Mouse (Mus musculus) megakaryocyte progenitor cell, adult 5-6 weeks (primary cell): ENCODE measurements around the gene Stx6. TPM values are rescaled to one million over a fixed set of nuclear protein-coding genes. Genes with fewer than 3 reads are reported as not detected.
A peak's percentile ranks its signal among the peaks of the same experiment; 100 is the strongest.
"Not testable (repeated sequence)": the region's sequence is repeated elsewhere in the genome, so short reads cannot be mapped to it uniquely, and the experiment has no call there.

Experiments
- ATAC-seq: replicated peaks from 2 replicates; pipeline ENCODE4 v1.8.0; 2016; ENCODE audit warnings: mild to moderate bottlenecking, moderate TSS enrichment, inconsistent platforms; ENCODE audit not compliant: poor library complexity
- total RNA-seq, 2 experiments: library from RNA; stranded (forward) in 1 of 2; stranded (reverse) in 1 of 2; fragments of 157-497, 149-512 nt in 1 of 2; fragments of 200-1000 nt in 1 of 2; gene quantifications; 2 replicates each; pipeline versions ENCODE4 v1.2.3 to v1.2.4; 2015 to 2017

The Stx6 gene
- total RNA-seq, 2 experiments from 2014 or later: 17.6 to 31.0 TPM

DNA sequence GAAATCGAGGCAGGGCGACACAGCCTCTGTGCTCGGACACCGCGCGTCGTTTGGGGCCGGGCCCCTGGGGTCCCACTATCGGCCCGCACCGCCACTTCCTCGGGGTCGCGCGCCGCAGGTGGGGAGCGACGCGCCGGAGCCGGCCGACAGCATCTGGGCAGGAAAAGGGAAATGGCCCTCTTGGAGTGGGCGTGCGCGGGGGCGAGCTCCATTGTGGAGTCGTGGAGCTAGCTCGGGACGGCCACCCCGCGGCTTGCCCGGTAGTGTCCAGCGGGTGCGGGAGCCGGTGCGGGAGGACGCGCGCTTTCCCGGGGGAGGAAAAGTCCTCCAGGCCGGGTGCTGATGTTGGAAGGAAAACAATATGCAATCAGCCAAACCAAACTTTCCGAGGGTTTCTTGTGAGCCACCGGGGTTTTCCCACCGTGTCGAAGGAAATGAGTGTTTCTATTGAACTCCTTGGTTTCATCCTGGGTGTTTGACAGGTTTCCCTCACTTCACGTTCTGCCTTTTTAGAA is 512 bp downstream of the Stx6 start:
- peak; percentile 45 for ATAC-seq

- ATAC-seq: no peak
Measured at GRCm38 (mm10) chr1:155167453-155167852, 8.9 kb downstream of the Stx6 start.

DNA sequence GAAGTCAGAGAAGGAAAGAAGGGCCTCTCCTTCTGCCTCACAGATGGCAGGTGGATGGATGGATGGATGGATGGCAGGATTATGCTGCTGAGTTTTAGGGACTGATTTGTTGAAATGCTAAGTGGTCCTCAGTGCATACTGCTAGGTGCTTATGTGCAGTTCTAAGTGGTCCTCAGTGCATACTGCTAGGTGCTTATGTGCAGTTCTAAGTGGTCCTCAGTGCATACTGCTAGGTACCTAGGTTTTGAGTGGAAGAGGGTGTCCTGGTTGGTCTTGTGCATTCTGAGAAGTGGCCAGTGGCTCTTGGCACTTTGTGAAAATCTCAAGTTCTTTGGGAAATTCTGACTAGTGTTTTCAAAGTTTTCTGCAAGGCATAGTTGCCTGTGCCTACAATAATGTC is 11.4 kb downstream of the Stx6 start:
- no peak for ATAC-seq

DNA sequence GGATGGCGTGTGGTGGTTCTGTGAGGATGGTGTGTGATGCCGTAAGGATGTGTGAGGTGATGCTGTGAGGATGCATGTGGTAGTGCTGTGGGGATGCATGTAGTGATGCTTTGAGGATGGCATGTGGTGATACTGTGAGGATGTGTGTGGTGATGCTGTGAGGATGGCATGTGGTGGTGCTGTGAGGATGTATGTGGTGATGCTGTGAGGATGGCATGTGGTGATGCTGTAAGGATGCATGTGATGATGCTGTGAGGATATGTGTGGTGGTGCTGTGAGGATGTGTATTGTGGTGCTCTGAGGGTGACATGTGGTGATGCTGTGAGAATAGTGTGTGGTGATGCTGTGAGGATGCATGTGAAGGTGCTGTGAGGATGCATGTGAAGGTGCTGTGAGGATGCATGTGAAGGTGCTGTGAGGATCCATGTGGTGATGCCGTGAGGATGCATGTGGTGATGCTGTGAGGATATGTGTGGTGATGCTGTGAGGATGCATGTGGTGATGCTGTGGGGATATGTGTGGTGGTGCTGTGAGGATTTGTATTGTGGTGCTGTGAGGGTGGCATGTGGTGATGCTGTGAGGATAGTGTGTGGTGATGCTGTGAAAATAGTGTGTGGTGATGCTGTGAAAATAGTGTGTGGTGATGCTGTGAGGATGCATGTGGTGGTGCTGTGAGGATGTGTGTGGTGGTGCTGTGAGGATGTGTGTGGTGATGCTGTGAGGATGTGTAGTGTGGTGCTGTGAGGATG is 14.6 kb downstream of the Stx6 start:
- no peak for ATAC-seq

DNA sequence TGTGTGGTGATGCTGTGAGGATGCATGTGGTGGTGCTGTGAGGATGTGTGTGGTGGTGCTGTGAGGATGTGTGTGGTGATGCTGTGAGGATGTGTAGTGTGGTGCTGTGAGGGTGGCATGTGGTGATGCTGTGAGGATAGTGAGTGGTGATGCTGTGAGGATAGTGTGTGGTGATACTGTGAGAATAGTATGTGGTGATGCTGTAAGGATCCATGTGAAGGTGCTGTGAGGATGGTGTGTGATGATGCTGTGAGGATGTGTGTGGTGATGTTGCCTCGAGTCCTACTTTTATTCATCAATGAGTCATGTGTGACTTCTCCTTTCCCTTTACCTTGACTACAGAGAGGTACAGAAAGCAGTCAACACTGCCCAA is 15.1 kb downstream of the Stx6 start:
- ATAC-seq: not testable (repeated sequence)

GRCm38 (mm10) chr1:155174424-155174823 is 15.9 kb downstream of the Stx6 start:
- no peak for ATAC-seq

DNA sequence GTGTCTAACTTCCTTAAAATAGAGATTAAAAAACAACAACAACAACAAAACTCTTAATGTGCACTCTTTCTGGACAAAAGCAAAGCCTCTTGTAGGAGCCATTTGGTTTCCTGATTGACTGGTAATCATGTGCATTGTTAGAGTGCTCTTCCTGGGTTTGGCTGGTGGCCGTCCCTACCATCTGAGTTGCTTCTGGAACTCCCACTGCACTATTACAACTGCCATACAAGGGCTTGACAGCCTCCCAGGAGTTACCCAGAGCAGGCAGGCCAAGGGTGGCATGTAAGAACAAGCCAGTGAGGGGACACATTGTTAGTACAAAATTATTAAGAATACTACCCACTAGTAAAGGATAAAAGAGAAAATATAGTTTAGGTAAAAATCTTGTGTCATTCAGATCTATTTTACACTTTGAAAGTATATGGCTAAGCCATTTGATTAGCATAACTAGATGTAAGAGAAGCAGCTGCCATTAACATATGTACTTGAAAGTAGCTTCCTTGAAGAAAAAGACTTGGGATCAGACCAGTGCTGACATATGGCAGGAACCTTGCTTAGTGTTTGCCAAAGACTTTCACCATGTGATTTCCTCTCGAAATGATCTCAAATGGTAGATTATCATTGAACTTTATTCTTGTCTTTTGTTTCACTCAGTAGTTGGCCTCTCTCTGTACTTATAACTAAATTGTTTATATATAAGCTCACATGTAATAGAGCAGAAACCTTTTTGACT is 19.8 kb downstream of the Stx6 start:
- no peak for ATAC-seq

DNA sequence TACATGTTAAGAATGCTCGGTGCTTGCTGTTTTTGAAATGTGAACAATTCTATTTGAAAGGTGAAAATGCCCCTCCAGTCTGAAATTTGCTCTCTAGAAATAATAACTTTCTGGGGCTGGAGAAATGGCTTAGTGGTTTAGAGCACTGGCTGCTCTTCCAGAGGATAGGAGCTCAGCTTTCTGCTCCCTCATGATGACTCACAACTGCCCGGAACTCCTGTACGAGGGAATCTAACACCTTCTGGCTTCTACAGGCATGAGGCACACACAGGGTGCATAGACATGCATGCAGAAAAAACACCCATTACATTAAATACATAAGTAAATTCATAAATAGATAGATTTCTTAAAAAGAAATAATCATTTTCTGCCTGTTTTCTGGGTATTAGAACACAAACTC is 25.7 kb downstream of the Stx6 start:
- no peak for ATAC-seq

DNA sequence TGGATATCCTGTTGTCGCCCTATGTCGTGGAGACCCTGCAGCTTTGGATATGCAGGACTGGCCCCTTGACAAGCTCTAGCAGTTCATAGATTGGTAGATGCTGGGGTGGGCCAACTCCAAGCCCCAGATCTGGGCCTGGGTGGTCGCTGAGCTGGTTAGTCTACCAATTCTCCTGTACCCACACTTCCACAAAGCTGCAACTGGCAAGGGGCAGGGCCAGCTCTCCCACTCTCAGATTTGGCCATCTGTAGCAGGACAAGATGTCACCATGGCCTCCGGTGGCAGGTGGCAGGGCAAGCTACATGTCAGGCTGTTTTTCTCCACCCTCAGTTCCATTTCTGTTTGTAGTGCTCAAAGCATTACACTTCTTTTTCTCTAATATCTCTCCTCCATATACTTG is 30.1 kb downstream of the Stx6 start:
- no peak for ATAC-seq

GRCm38 (mm10) chr1:155191219-155191618 is 32.7 kb downstream of the Stx6 start:
- ATAC-seq: no peak

- ATAC-seq: no peak
Measured at GRCm38 (mm10) chr1:155191671-155192070, 33.2 kb downstream of the Stx6 start.

DNA sequence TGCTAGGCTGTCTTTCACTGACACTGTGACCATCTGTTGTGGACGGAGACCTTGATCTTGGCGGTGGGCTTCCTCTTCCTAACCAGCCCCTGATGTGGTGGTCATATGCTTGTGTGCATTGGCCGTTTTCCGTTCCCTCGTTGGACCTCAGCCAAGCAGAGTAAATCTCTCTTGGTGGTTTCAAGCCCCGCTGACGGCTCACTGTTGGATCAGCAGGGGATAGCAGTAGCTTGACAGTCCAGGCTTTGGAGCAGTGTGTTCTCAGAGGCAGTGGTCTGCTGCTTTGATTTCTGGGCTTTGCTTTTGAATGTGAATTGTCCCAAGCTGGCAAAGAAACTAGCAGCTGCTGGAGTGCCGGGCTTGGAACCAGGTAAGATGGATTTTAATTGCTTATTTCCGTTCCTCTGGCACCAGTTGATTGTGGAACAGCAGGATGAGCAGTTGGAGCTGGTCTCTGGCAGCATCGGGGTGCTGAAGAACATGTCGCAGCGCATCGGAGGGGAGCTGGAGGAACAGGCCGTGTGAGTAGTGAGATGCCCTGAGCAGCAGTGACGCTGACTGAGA is 34.4 kb downstream of the Stx6 start:
- ATAC-seq: peak; percentile 17; the same call in 1 of the 2 replicates

- no peak for ATAC-seq
Measured at GRCm38 (mm10) chr1:155196691-155197090, 38.2 kb downstream of the Stx6 start.

- ATAC-seq: no peak
Measured at GRCm38 (mm10) chr1:155199522-155199921, 41.0 kb downstream of the Stx6 start.

- peak; percentile 24; the same call in 1 of the 2 replicates for ATAC-seq
Measured at GRCm38 (mm10) chr1:155200967-155201366, 42.5 kb downstream of the Stx6 start.

DNA sequence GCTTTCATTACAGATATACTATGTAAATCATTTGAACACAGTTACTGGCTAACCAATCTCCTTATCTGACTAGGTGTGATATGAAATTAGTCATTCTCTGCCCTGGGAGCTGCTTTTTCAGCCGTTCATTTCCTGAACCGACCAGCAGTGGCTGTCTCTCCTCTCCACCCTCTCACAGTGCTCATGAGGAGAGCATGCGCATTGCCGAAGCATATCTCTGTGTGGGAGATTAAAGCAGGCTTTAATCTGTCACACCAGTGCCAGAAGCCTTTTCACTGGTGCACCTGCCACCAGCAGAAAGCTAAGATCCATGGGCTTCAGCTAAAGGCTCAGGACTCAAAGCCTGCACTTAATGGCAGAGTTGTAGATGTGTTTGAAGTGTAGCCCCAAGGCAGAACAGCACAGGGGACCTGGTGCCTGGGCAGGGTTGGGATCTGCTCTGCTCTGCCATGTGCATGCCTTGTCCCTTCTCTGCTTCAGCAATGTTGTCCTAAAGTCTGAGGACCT is 42.9 kb downstream of the Stx6 start:
- ATAC-seq: peak; percentile 86

DNA sequence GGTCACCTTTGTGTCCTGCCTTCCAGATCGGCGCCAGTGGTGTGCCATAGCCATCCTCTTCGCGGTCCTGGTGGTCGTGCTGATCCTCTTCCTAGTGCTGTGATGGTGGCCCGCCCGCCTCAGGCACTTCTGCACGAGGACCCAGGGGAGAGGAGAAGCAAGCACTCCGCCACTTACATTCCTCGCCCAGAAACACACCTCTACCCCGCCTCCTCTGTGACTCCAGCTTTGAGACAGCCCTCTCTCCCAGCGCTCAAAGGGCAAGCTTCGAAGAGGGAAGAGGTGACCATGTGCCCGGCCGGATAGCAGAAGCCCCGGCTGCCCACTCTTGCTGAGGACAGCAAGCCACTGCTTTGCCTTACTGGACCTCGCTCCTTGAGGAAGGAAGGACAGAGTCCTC is 43.4 kb downstream of the Stx6 start:
- ATAC-seq: no peak

GRCm38 (mm10) chr1:155202472-155202871 is 44.0 kb downstream of the Stx6 start:
- ATAC-seq: no peak

DNA sequence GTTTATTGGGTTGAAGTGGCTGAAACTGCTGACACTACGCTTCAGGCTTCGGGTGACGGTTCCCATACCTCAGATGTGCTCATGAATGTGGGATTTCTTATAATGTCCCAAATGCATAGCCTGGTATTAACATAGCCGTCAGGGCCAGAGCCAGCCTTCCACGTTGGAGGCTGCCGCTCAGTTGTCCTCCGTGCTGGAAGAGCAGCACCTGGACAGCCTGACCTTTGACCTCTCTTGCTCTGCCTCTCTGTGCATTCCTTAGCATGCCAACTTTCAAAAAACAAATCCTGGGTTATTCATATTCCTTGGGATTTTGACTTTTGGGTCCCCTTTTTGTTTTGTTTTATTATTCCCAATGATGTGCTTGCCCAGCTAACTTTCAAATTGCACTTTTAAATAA is 44.6 kb downstream of the Stx6 start:
- no peak for ATAC-seq

- no peak for ATAC-seq
Measured at GRCm38 (mm10) chr1:155203954-155204353, 45.4 kb downstream of the Stx6 start.

DNA sequence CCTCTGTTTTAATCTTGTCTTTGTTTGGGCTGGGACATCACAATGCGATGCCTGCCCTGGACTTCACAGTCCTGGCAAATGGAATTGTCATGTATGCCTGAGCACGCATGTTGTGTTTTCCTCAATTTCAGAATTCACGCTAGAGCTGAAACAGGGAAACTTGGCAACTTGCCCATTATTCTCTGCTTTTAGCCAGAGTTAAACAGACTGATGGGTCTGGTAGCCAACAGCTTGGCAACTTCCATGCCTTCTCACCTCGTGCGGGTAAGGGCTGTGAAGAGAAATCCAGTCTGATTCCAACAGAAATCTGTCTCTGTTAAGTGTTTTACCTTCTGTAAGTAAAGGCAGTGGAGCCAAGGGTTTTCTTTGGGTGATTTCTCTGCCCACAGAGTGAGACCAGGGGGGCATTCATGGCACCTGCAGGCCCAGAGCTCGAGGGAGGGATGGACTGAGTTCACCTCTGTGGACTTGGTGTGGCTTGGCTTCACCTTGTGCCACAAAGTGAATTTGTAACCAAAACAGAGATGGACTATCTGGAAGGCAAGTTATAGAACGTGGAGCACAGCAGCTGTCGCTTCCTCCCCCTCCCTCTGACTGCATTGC is 46.1 kb downstream of the Stx6 start:
- ATAC-seq: no peak
